Mouse (Mus musculus): Measurements from ENCODE around the gene Gm26661. TPM values are rescaled to one million over a fixed set of nuclear protein-coding genes. Genes with fewer than 3 reads are reported as not detected.

The Gm26661 gene
- polyA plus RNA-seq (2015; fragmentation: Nextera tagmentation; extraction: Ambion mirVana), result not detected in 2 replicates

GRCm38 (mm10) chr14:7791532-7792159 is at the start of gene Gm26661:
Gene Gm26661 (plus strand): TSS chr14:7791587.
- H3K4me2 ChIP-seq (ENCODE audit: low read depth, low read length), result peak within 1 kb of the TSS; percentile 71
- H3K27ac ChIP-seq (ENCODE audit: low read length), result no peak within 1 kb of the TSS
- H3K9ac ChIP-seq (ENCODE audit: low read length), result peak within 1 kb of the TSS; percentile 41
- WGBS, result 1% methylated on average over 30 of the region's 30 CpGs
- H3K9me3 ChIP-seq (replicated peaks; ENCODE audit: control insufficient read depth, low read length), result no peaks in the 10 kb centered on the region
- H3K4me1 ChIP-seq (ENCODE audit: control insufficient read depth, insufficient read depth, low read length), result peaks cover 11% of the 10 kb centered on the region
- peak within 1 kb of the TSS; percentile 39 for H3K4me3 ChIP-seq (replicated peaks; ENCODE audit: low read length)
- H3K27me3 ChIP-seq (ENCODE audit: control insufficient read depth, insufficient read depth, low read length), result peaks cover 4% of the 10 kb centered on the region; the same call in 1 of the 2 replicates
- ATAC-seq (ENCODE audit: insufficient read depth, low FRiP score), result peak; percentile 87
- H3K36me3 ChIP-seq (ENCODE audit: control insufficient read depth, insufficient read depth, low read length), result no peaks in the 10 kb centered on the region

- Histone ChIP-seq H3K27ac (ENCODE audit: low read length) (no peak overlapping the region), H3K9me3 (replicated peaks; ENCODE audit: control insufficient read depth, low read length) (no peaks in the 10 kb centered on the region), H3K4me1 (ENCODE audit: control insufficient read depth, insufficient read depth, low read length) (no peaks in the 10 kb centered on the region), H3K4me3 (replicated peaks; ENCODE audit: low read length) (0 out of 2 replicates have a peak overlapping the region, but pooled peaks have one; percentile 10), H3K27me3 (ENCODE audit: control insufficient read depth, insufficient read depth, low read length) (no peaks in the 10 kb centered on the region), H3K4me2 (ENCODE audit: low read depth, low read length) (peak overlapping the region; percentile 39), H3K36me3 (ENCODE audit: control insufficient read depth, insufficient read depth, low read length) (no peaks in the 10 kb centered on the region), H3K9ac (ENCODE audit: low read length) (no peak overlapping the region)
- WGBS, result 19% methylated on average over 11 of the region's 11 CpGs
- ATAC-seq (ENCODE audit: insufficient read depth, low FRiP score), result peak; percentile 46; the same call in 1 of the 2 replicates
Observed at GRCm38 (mm10) chr14:7748944-7749763, 42.2 kb upstream of the Gm26661 start.

DNA sequence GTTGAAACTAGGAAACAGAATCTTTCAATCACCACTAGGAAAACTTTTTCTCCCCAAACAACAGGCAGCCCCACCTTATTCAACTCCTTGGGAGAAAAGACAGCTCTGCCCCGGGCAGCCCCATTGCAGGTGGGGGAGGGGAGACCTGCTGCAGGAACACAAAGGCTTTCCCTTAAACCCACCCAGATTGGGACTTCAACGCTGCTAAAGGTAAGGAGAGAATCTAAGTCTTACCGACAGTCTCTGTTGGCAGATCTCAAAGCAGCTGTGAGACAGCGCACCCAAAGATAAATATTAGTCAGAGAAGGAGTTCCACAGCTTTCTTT is 41.7 kb upstream of the Gm26661 start:
- WGBS, result under 1% methylated on average over 4 of the region's 4 CpGs
- Histone ChIP-seq H3K4me2 (ENCODE audit: low read depth, low read length) (peak overlapping the region; percentile 39), H3K9me3 (replicated peaks; ENCODE audit: control insufficient read depth, low read length) (no peaks in the 10 kb centered on the region)

GRCm38 (mm10) chr14:7765569-7766314 is 25.6 kb upstream of the Gm26661 start:
- H3K9ac ChIP-seq (ENCODE audit: low read length), result no peak overlapping the region
- no peaks in the 10 kb centered on the region for H3K27me3 ChIP-seq (ENCODE audit: control insufficient read depth, insufficient read depth, low read length)
- no peaks in the 10 kb centered on the region for H3K36me3 ChIP-seq (ENCODE audit: control insufficient read depth, insufficient read depth, low read length)
- ATAC-seq (ENCODE audit: insufficient read depth, low FRiP score), result peak; percentile 80; the same call in 1 of the 2 replicates
- 15% methylated on average over 9 of the region's 9 CpGs for WGBS
- no peak overlapping the region for H3K4me2 ChIP-seq (ENCODE audit: low read depth, low read length)
- H3K4me1 ChIP-seq (ENCODE audit: control insufficient read depth, insufficient read depth, low read length), result no peaks in the 10 kb centered on the region
- no peak overlapping the region for H3K27ac ChIP-seq (ENCODE audit: low read length)
- H3K4me3 ChIP-seq (replicated peaks; ENCODE audit: low read length), result no peak overlapping the region
- no peaks in the 10 kb centered on the region for H3K9me3 ChIP-seq (replicated peaks; ENCODE audit: control insufficient read depth, low read length)

More for the DNA sequence above, 41.7 kb upstream of the Gm26661 start:
- Histone ChIP-seq H3K36me3 (ENCODE audit: control insufficient read depth, insufficient read depth, low read length) (no peaks in the 10 kb centered on the region), H3K4me1 (ENCODE audit: control insufficient read depth, insufficient read depth, low read length) (no peaks in the 10 kb centered on the region), H3K4me3 (replicated peaks; ENCODE audit: low read length) (0 out of 2 replicates have a peak overlapping the region, but pooled peaks have one; percentile 5), H3K9ac (ENCODE audit: low read length) (no peak overlapping the region), H3K27me3 (ENCODE audit: control insufficient read depth, insufficient read depth, low read length) (no peaks in the 10 kb centered on the region), H3K27ac (ENCODE audit: low read length) (no peak overlapping the region)
- peak; percentile 47; the same call in 1 of the 2 replicates for ATAC-seq (ENCODE audit: insufficient read depth, low FRiP score)

DNA sequence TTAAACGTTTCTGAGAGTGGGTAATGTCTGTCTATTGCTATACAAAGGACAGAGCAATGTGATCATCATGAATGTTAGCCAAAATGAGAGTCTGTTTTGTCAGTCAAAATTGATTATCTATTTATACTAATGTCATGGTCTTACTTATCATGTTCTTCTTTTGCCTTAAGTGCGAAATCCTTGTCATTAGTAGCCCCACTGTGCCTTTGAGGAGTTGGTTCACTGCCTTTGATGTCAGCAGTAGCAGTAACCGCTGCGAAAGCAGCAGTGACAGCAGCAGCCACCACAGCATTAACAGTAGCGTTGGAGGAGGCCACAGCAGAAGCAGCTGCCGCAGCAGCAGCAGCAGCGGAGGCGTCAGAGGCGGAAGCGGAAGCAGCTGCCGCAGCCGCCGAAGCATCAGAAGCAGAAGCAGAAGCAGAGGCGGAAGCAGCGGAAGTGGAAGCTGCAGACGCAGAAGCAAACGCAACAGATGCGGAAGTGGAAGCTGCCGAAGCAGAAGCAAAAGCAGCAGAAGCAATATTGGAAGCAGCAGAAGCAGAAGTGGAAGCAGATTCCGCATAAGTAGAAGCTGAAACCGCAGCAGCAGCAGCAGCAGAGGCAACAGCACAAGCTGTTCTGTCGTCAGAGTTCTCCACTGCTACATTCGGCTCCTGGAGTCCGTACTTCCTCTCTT is 17.5 kb upstream of the Gm26661 start:
- Histone ChIP-seq H3K9ac (ENCODE audit: low read length) (peak overlapping the region; percentile 77), H3K36me3 (ENCODE audit: control insufficient read depth, insufficient read depth, low read length) (no peaks in the 10 kb centered on the region), H3K4me1 (ENCODE audit: control insufficient read depth, insufficient read depth, low read length) (no peaks in the 10 kb centered on the region), H3K27ac (ENCODE audit: low read length) (peak overlapping the region; percentile 69), H3K9me3 (replicated peaks; ENCODE audit: control insufficient read depth, low read length) (no peaks in the 10 kb centered on the region), H3K27me3 (ENCODE audit: control insufficient read depth, insufficient read depth, low read length) (no peaks in the 10 kb centered on the region), H3K4me3 (replicated peaks; ENCODE audit: low read length) (peak overlapping the region; percentile 62), H3K4me2 (ENCODE audit: low read depth, low read length) (peak overlapping the region; percentile 60)
- 20% methylated on average over 24 of the region's 24 CpGs for WGBS
- ATAC-seq (ENCODE audit: insufficient read depth, low FRiP score), result peak; percentile 53; the same call in 1 of the 2 replicates

DNA sequence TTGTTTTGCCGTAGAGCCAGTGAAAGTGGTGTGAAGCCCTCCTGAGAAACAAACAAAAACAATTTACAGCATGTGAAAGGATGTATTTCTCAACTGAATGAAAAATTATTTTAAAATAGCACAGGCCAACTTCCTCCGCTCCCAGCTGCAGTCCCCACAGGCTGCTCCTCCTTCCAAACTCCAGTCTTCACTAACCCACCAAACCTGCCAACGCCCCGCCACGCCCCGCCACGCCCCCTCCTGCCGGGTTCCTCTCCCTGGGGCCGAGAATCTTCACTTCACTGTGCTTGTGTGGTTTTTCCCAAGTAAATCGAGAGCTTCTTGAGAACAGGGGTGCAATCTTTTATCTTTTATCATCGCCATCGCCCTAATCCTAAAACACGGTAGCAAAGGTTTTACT is 5.3 kb upstream of the Gm26661 start:
- WGBS, result 38% methylated on average over 13 of the region's 13 CpGs

GRCm38 (mm10) chr14:7789266-7790030 is 1.9 kb upstream of the Gm26661 start:
- Histone ChIP-seq H3K36me3 (ENCODE audit: control insufficient read depth, insufficient read depth, low read length) (no peaks in the 10 kb centered on the region), H3K27ac (ENCODE audit: low read length) (no peak overlapping the region), H3K9ac (ENCODE audit: low read length) (no peak overlapping the region), H3K4me1 (ENCODE audit: control insufficient read depth, insufficient read depth, low read length) (peaks cover 11% of the 10 kb centered on the region), H3K4me2 (ENCODE audit: low read depth, low read length) (no peak overlapping the region), H3K27me3 (ENCODE audit: control insufficient read depth, insufficient read depth, low read length) (peaks cover 4% of the 10 kb centered on the region; the same call in 1 of the 2 replicates), H3K9me3 (replicated peaks; ENCODE audit: control insufficient read depth, low read length) (no peaks in the 10 kb centered on the region), H3K4me3 (replicated peaks; ENCODE audit: low read length) (no peak overlapping the region)
- ATAC-seq (ENCODE audit: insufficient read depth, low FRiP score), result no peak
- WGBS, result 79% methylated on average over 7 of the region's 7 CpGs

More for the DNA sequence above, 5.3 kb upstream of the Gm26661 start:
- no peak overlapping the region for H3K27ac ChIP-seq (ENCODE audit: low read length)
- no peaks in the 10 kb centered on the region for H3K27me3 ChIP-seq (ENCODE audit: control insufficient read depth, insufficient read depth, low read length)
- H3K36me3 ChIP-seq (ENCODE audit: control insufficient read depth, insufficient read depth, low read length), result no peaks in the 10 kb centered on the region
- no peak overlapping the region for H3K4me3 ChIP-seq (replicated peaks; ENCODE audit: low read length)
- ATAC-seq (ENCODE audit: insufficient read depth, low FRiP score), result no peak
- H3K9me3 ChIP-seq (replicated peaks; ENCODE audit: control insufficient read depth, low read length), result no peaks in the 10 kb centered on the region
- H3K4me1 ChIP-seq (ENCODE audit: control insufficient read depth, insufficient read depth, low read length), result peaks cover 2% of the 10 kb centered on the region; the same call in 1 of the 2 replicates
- no peak overlapping the region for H3K4me2 ChIP-seq (ENCODE audit: low read depth, low read length)
- no peak overlapping the region for H3K9ac ChIP-seq (ENCODE audit: low read length)

- 13% methylated on average over 19 of the region's 19 CpGs for WGBS
- H3K27ac ChIP-seq (ENCODE audit: low read length), result no peak overlapping the region
Observed at GRCm38 (mm10) chr14:7791061-7791531, 291 bp upstream of the Gm26661 start.

More at GRCm38 (mm10) chr14:7791061-7791531, 291 bp upstream of the Gm26661 start:
- no peak for ATAC-seq (ENCODE audit: insufficient read depth, low FRiP score)
- H3K4me3 ChIP-seq (replicated peaks; ENCODE audit: low read length), result peak overlapping the region; percentile 39
- H3K9ac ChIP-seq (ENCODE audit: low read length), result peak overlapping the region; percentile 41
- peaks cover 11% of the 10 kb centered on the region for H3K4me1 ChIP-seq (ENCODE audit: control insufficient read depth, insufficient read depth, low read length)
- H3K4me2 ChIP-seq (ENCODE audit: low read depth, low read length), result peak overlapping the region; percentile 71
- H3K9me3 ChIP-seq (replicated peaks; ENCODE audit: control insufficient read depth, low read length), result no peaks in the 10 kb centered on the region
- no peaks in the 10 kb centered on the region for H3K36me3 ChIP-seq (ENCODE audit: control insufficient read depth, insufficient read depth, low read length)
- peaks cover 4% of the 10 kb centered on the region; the same call in 1 of the 2 replicates for H3K27me3 ChIP-seq (ENCODE audit: control insufficient read depth, insufficient read depth, low read length)

Data from stomach, embryonic 16.5 days (tissue).